Mouse (Mus musculus) brain, embryonic 14.5 days (tissue): ENCODE results near the gene Sertad3.

Experiments
- CTCF ChIP-seq: fragments of 200-500 bp; IDR thresholded peaks from 2 replicates; pipeline ENCODE4 v1.5.1; 2012; ENCODE audit warnings: inconsistent platforms, mild to moderate bottlenecking, moderate library complexity, borderline replicate concordance; ENCODE audit not compliant: insufficient read depth, insufficient read length; ENCODE audit errors: extremely low read depth
- POLR2A ChIP-seq: fragments of 200-500 bp; IDR thresholded peaks from 2 replicates; pipeline ENCODE4 v1.6.1; 2012; ENCODE audit warnings: mild to moderate bottlenecking, inconsistent platforms, borderline replicate concordance; ENCODE audit not compliant: poor library complexity, insufficient read depth, insufficient read length, severe bottlenecking; ENCODE audit errors: extremely low read depth

DNA sequence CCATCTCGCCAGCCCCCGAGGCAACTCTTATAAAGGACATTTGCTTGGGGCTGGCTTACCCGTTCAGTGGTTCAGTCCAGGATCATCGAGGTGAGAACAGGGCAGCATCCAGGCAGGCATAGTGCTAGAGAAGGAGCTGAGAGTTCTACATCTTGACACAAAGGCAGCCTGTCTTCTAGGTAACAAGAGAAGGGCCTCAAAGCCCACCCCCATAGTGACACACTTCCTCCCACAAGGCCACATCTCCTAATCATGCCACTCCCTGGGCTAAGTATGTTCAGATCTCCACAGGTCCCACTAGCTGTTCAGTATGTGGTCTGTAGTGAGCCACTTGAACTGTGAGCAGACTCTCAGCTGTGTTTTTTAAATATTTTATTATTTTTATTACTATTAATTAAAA lies 10.3 kb downstream of the Sertad3 start:
- no peak for TF ChIP-seq POLR2A
- no peak for TF ChIP-seq CTCF
